Mouse (Mus musculus) intestine, postnatal 0 days (tissue): ENCODE results near the gene Nrbf2. TPM values are rescaled to one million over a fixed set of nuclear protein-coding genes. Genes with fewer than 3 reads are reported as not detected.
A peak's percentile ranks its signal among the peaks of the same experiment; 100 is the strongest.

Experiments used
- ATAC-seq: fragments of 200-750 bp; cut with Nextera tagmentation; 2 replicates; pipeline ENCODE4 v1.8.0; 2017; ENCODE audit warnings: mild to moderate bottlenecking, moderate TSS enrichment, moderate library complexity
- H3K27ac ChIP-seq: fragments of 300-500 bp; sonication (generic); 2 replicates; pipeline ENCODE4 v1.5.1; 2014; ENCODE audit warnings: mild to moderate bottlenecking, low read depth, low read length, moderate library complexity
- H3K27me3 ChIP-seq: fragments of 300-500 bp; sonication (generic); replicated peaks from 2 replicates; pipeline ENCODE4 v1.6.1; 2014; ENCODE audit warnings: low read length, mixed read lengths; ENCODE audit not compliant: control insufficient read depth, insufficient read depth
- H3K36me3 ChIP-seq: fragments of 300-500 bp; sonication (generic); 2 replicates; pipeline ENCODE4 v1.6.1; 2014; ENCODE audit warnings: mild to moderate bottlenecking, moderate library complexity; ENCODE audit not compliant: control insufficient read depth, insufficient read depth
- H3K4me1 ChIP-seq: fragments of 300-500 bp; sonication (generic); replicated peaks from 2 replicates; pipeline ENCODE4 v1.6.1; 2014; ENCODE audit warnings: antibody characterized with exemption, low read length, mixed read lengths; ENCODE audit not compliant: control insufficient read depth, insufficient read depth
- H3K4me2 ChIP-seq: fragments of 300-500 bp; sonication (generic); replicated peaks from 2 replicates; pipeline ENCODE4 v1.6.1; 2014; ENCODE audit warnings: low read depth, mild to moderate bottlenecking, moderate library complexity
- H3K4me3 ChIP-seq: fragments of 300-500 bp; sonication (generic); 2 replicates; pipeline ENCODE4 v1.5.1; 2014; ENCODE audit warnings: low read depth, low read length
- H3K9ac ChIP-seq: fragments of 300-500 bp; sonication (generic); 2 replicates; pipeline ENCODE4 v1.6.1; 2014; ENCODE audit warnings: mild to moderate bottlenecking, low read depth, low read length
- H3K9me3 ChIP-seq: fragments of 300-500 bp; sonication (generic); 2 replicates; pipeline ENCODE4 v1.6.1; 2016; ENCODE audit warnings: mixed run types; ENCODE audit not compliant: control insufficient read depth
- CTCF ChIP-seq: sonication (generic); IDR thresholded peaks from 2 replicates; pipeline ENCODE4 v1.5.1; 2016; ENCODE audit warnings: low read depth, mild to moderate bottlenecking, control low read depth, antibody characterized with exemption, moderate library complexity
- WGBS: fragments of 180-500 bp; shearing (Covaris S2); extraction: QIAGEN DNeasy Blood & Tissue Kit; methylation state at CpG from one replicate; pipeline ENCODE4 v1.1.7; 2014; 5-methylcytosine and 5-hydroxymethylcytosine counted together
- polyA plus RNA-seq: library from polyadenylated mRNA; unstranded; fragments of >200 nt; fragmentation: Nextera tagmentation; extraction: Ambion mirVana; gene quantifications from 2 replicates; pipeline ENCODE4 v1.2.1, GENCODE M21; 2015

Nrbf2 gene
- polyA plus RNA-seq, 1 experiment from 2014 or later: 31.7 TPM

DNA sequence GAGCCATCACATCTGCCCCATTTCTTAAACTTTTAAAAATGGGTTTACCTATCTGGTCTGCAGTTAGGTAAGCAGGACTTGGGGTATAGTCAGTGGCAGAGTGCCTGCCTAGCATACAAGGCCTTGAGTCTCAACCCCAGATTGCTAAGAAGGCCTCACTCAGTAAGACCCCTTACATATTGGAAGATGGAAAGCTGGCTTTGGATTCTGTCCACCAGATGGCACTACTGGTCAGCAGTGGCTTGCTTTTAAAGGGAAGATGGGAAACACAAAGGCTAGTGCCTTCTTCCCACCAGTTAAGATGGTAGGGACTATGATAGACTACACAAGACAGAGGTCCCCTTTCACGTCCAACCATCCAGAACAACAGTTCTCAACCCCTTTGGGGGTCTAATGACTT, 20.3 kb downstream of the Nrbf2 start:
- peak; percentile 85 for TF ChIP-seq CTCF
- Histone ChIP-seq H3K4me2 (no peak overlapping the region), H3K36me3 (peaks cover 25% of the 10 kb centered on the region), H3K9me3 (peaks cover 3% of the 10 kb centered on the region; the same call in 1 of the 2 replicates), H3K9ac (no peak overlapping the region), H3K27ac (no peak overlapping the region), H3K27me3 (no peaks in the 10 kb centered on the region), H3K4me1 (no peaks in the 10 kb centered on the region), H3K4me3 (no peak overlapping the region)
- no peak for ATAC-seq
- 66% methylated on average over 1 of the region's 1 CpGs for WGBS

DNA sequence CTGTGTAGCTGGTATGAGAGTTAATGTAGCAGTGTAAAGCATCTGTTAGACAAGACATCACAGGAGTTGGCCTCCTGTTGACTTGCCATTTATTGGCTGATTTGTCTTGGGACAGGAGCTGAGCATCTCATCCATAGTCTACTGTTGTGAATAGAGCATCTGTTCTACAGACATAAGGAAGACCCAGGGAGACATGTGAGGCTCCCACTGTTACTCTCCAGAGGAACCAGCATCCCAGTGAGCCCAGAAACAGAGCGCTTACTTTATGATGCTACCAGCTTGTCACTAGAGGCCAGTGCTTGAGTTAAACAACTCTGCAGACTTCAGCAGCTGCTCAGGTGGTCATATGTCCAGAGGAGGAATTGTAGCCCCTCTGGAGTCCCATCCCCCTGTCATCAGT, 32.0 kb downstream of the Nrbf2 start:
- TF ChIP-seq CTCF: no peak
- no peak overlapping the region for H3K4me3 ChIP-seq
- H3K4me1 ChIP-seq: no peaks in the 10 kb centered on the region
- no peaks in the 10 kb centered on the region for H3K9me3 ChIP-seq
- no peak overlapping the region for H3K9ac ChIP-seq
- no peak overlapping the region for H3K4me2 ChIP-seq
- no peaks in the 10 kb centered on the region for H3K27me3 ChIP-seq
- no peak overlapping the region for H3K27ac ChIP-seq
- peaks cover 65% of the 10 kb centered on the region for H3K36me3 ChIP-seq
- ATAC-seq: no peak
- 90% methylated on average over 1 of the region's 1 CpGs for WGBS

DNA sequence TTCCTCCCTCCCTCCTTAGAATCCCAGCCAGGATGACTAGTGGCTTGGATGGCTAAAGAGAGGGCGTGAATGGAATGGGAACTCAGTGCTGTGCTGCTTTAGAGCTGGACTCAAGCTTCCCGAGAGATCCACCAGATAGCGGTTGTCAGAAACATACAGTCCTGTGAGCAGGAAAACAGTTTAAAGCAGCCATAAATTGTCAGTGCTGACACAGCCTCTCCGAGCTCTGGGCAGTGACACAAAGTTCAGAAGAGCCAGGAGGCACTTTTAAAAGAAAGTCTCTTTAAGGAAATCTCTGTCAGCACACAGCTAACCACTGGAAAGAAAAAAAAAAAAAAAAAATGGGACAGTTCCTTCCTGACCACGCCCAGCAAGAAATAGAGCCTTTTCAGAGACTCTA, 32.8 kb downstream of the Nrbf2 start:
- Histone ChIP-seq H3K9ac (no peak overlapping the region), H3K4me2 (no peak overlapping the region), H3K4me3 (no peak overlapping the region), H3K27ac (no peak overlapping the region), H3K36me3 (peaks cover 67% of the 10 kb centered on the region), H3K9me3 (no peaks in the 10 kb centered on the region), H3K27me3 (no peaks in the 10 kb centered on the region), H3K4me1 (no peaks in the 10 kb centered on the region)
- no peak for TF ChIP-seq CTCF
- 40% methylated on average over 5 of the region's 5 CpGs for WGBS
- ATAC-seq: peak; percentile 41

GRCm38 (mm10) chr10:67250846-67251245, 34.3 kb downstream of the Nrbf2 start:
- no peak for ATAC-seq
- no peak overlapping the region for H3K27ac ChIP-seq
- H3K4me3 ChIP-seq: no peak overlapping the region
- H3K9me3 ChIP-seq: no peaks in the 10 kb centered on the region
- no peak overlapping the region for H3K4me2 ChIP-seq
- 86% methylated on average over 6 of the region's 6 CpGs for WGBS
- H3K27me3 ChIP-seq: no peaks in the 10 kb centered on the region
- H3K4me1 ChIP-seq: no peaks in the 10 kb centered on the region
- TF ChIP-seq CTCF: no peak
- H3K9ac ChIP-seq: no peak overlapping the region
- peaks cover 70% of the 10 kb centered on the region for H3K36me3 ChIP-seq

DNA sequence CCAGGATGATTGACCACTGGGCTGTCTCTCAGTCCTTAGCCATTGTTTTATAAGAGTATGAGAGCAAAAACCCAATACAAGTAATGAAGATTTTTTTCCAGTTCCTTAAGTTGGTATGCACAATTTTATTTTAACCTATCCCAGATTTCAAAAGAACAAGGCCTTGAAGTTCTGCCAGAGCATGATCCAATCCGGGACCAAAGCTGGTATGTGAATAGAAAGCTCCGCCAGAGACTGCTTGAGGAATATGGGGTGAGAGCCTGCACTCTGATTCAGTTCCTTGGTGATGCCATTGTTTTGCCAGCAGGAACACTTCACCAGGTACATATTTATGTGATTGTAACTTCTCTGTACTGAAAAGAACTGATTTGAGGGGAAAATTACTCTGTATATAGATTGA, 35.6 kb downstream of the Nrbf2 start:
- WGBS: 92% methylated on average over 2 of the region's 2 CpGs
- Histone ChIP-seq H3K4me2 (no peak overlapping the region), H3K36me3 (peaks cover 73% of the 10 kb centered on the region), H3K9me3 (no peaks in the 10 kb centered on the region), H3K27ac (no peak overlapping the region), H3K27me3 (no peaks in the 10 kb centered on the region), H3K4me1 (no peaks in the 10 kb centered on the region), H3K9ac (no peak overlapping the region), H3K4me3 (no peak overlapping the region)
- no peak for TF ChIP-seq CTCF
- no peak for ATAC-seq

DNA sequence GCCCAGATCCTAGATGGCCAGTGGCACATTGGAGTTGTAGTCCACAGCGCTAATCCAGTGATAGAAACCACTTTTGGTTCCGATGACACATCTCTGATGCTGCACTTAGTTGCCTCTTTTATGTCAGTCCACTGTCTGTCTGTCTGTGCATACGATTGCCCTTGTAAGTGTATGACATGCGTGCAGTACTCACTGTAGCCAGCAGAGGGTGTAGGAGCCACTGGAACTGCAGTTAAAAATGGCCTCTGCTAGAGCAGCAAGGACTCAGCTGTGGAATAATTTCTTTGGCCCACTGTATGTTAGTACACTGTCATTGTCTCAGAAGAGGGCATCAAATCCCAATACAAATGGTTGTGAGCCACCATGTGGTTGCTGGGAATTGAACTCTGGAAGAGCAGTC, 38.0 kb downstream of the Nrbf2 start:
- H3K36me3 ChIP-seq: peaks cover 69% of the 10 kb centered on the region
- ATAC-seq: peak; percentile 16; the same call in 1 of the 2 replicates

GRCm38 (mm10) chr10:67230439-67230838, 54.7 kb downstream of the Nrbf2 start:
- 34% methylated on average over 6 of the region's 6 CpGs for WGBS
- H3K27ac ChIP-seq: no peak overlapping the region

More for the DNA sequence above, 38.0 kb downstream of the Nrbf2 start:
- H3K9me3 ChIP-seq: no peaks in the 10 kb centered on the region
- no peaks in the 10 kb centered on the region for H3K27me3 ChIP-seq
- no peaks in the 10 kb centered on the region for H3K4me1 ChIP-seq
- 91% methylated on average over 4 of the region's 4 CpGs for WGBS
- H3K4me2 ChIP-seq: no peak overlapping the region
- H3K4me3 ChIP-seq: no peak overlapping the region
- H3K27ac ChIP-seq: no peak overlapping the region
- TF ChIP-seq CTCF: peak; percentile 73
- no peak overlapping the region for H3K9ac ChIP-seq

More at GRCm38 (mm10) chr10:67230439-67230838, 54.7 kb downstream of the Nrbf2 start:
- no peaks in the 10 kb centered on the region for H3K9me3 ChIP-seq
- no peaks in the 10 kb centered on the region for H3K4me1 ChIP-seq
- H3K4me3 ChIP-seq: no peak overlapping the region
- no peak overlapping the region for H3K4me2 ChIP-seq
- ATAC-seq: peak; percentile 63
- no peaks in the 10 kb centered on the region for H3K27me3 ChIP-seq
- TF ChIP-seq CTCF: no peak
- H3K9ac ChIP-seq: no peak overlapping the region
- peaks cover 49% of the 10 kb centered on the region for H3K36me3 ChIP-seq
